Mouse (Mus musculus) CH12.LX (cell line): Measurements from ENCODE around the gene Fnbp1. TPM values are rescaled to one million over a fixed set of nuclear protein-coding genes. Genes with fewer than 3 reads are reported as not detected.
A peak's percentile ranks its signal among the peaks of the same experiment; 100 is the strongest.

Experiments
- DNase-seq: peaks from one replicate; pipeline ENCODE4 v3.0.0-alpha.2; 2013; ENCODE audit errors: extremely low read depth
- H3K27ac ChIP-seq: 2 replicates; pipeline ENCODE4 v1.5.1; 2012; ENCODE audit warnings: low read depth, mild to moderate bottlenecking, control low read depth, moderate library complexity; ENCODE audit not compliant: insufficient read depth
- H3K27me3 ChIP-seq: replicated peaks from 2 replicates; pipeline ENCODE3; 2012; ENCODE audit warnings: inconsistent platforms
- H3K36me3 ChIP-seq, 2 experiments: replicated peaks in 1 of 2; 2 replicates each; pipeline versions ENCODE3 to v1.6.1; 2012; ENCODE audit warnings: inconsistent platforms in 1 of 2, low read length in 1 of 2, mild to moderate bottlenecking in 1 of 2, mixed read lengths in 1 of 2, moderate library complexity in 1 of 2; ENCODE audit not compliant: control insufficient read depth in 1 of 2, insufficient read depth in 1 of 2
- H3K4me1 ChIP-seq, 2 experiments: 2 replicates each; pipeline ENCODE4 v1.6.1; 2012; ENCODE audit warnings: inconsistent platforms in 1 of 2, moderate library complexity in 1 of 2; ENCODE audit not compliant: insufficient read depth in 2 of 2, control insufficient read depth in 1 of 2
- H3K4me2 ChIP-seq: 2 replicates; pipeline ENCODE4 v1.6.1; 2012; ENCODE audit warnings: low read depth, mild to moderate bottlenecking, control low read depth; ENCODE audit not compliant: poor library complexity, insufficient read depth, severe bottlenecking
- H3K4me3 ChIP-seq, 3 experiments: fragments of 150-350 bp in 1 of 3; sonication (generic) in 1 of 3; replicated peaks in 1 of 3; 2 replicates each; pipeline versions ENCODE3 to v1.5.1; 2011 to 2012; ENCODE audit warnings: low read depth in 2 of 3, low read length in 2 of 3, mild to moderate bottlenecking in 2 of 3, moderate library complexity in 2 of 3, control low read depth in 1 of 3, improper control_type of control experiment in 1 of 3, inconsistent platforms in 1 of 3, mixed read lengths in 1 of 3; ENCODE audit not compliant: poor library complexity in 1 of 3
- H3K79me2 ChIP-seq: replicated peaks from 2 replicates; pipeline ENCODE4 v1.6.1; 2012; ENCODE audit warnings: mild to moderate bottlenecking, moderate library complexity; ENCODE audit not compliant: control insufficient read depth, poor library complexity, insufficient read depth, severe bottlenecking; ENCODE audit errors: extremely low read depth
- H3K9ac ChIP-seq: 2 replicates; pipeline ENCODE4 v1.6.1; 2012; ENCODE audit warnings: low read depth, mild to moderate bottlenecking, control low read depth, moderate library complexity; ENCODE audit not compliant: insufficient read depth
- H3K9me3 ChIP-seq: replicated peaks from 2 replicates; pipeline ENCODE3; 2012; ENCODE audit warnings: low read length, inconsistent platforms, mixed read lengths
- BHLHE40 ChIP-seq: IDR thresholded peaks from 2 replicates; pipeline ENCODE4 v1.6.1; 2011; ENCODE audit warnings: mild to moderate bottlenecking, low read depth, low read length, improper control_type of control experiment
- CHD1 ChIP-seq: IDR thresholded peaks from 2 replicates; pipeline ENCODE4 v1.6.1; 2012; ENCODE audit warnings: low read depth, low read length, improper control_type of control experiment, inconsistent platforms
- CTCF ChIP-seq, 2 experiments: IDR thresholded peaks in 1 of 2; conservative IDR thresholded peaks in 1 of 2; 2 replicates each; pipeline ENCODE4 v1.5.1; 2011 to 2012; ENCODE audit warnings: low read depth in 2 of 2, low read length in 2 of 2, improper control_type of control experiment in 1 of 2, inconsistent platforms in 1 of 2, mild to moderate bottlenecking in 1 of 2, moderate library complexity in 1 of 2
- EP300 ChIP-seq: IDR thresholded peaks from 2 replicates; pipeline ENCODE4 v1.6.1; 2011; ENCODE audit warnings: low read length, improper control_type of control experiment
- HCFC1 ChIP-seq: IDR thresholded peaks from 2 replicates; pipeline ENCODE4 v1.6.1; 2012; ENCODE audit warnings: low read depth, mild to moderate bottlenecking, inconsistent platforms, low read length, improper control_type of control experiment
- IRF4 ChIP-seq: IDR thresholded peaks from 2 replicates; pipeline ENCODE4 v1.6.1; 2014; ENCODE audit warnings: low read depth, mild to moderate bottlenecking, inconsistent platforms, low read length, improper control_type of control experiment
- JUN ChIP-seq: IDR thresholded peaks from 2 replicates; pipeline ENCODE4 v1.6.1; 2011; ENCODE audit warnings: low read depth, mild to moderate bottlenecking, low read length, improper control_type of control experiment, moderate library complexity; ENCODE audit not compliant: insufficient read depth
- KAT2A ChIP-seq: IDR thresholded peaks from 2 replicates; pipeline ENCODE4 v1.6.1; 2012; ENCODE audit warnings: low read length, improper control_type of control experiment, inconsistent platforms; ENCODE audit not compliant: insufficient replicate concordance
- MAFK ChIP-seq: IDR thresholded peaks from 2 replicates; pipeline ENCODE4 v1.6.1; 2011; ENCODE audit warnings: low read length, improper control_type of control experiment; ENCODE audit not compliant: insufficient replicate concordance
- MAX ChIP-seq: IDR thresholded peaks from 2 replicates; pipeline ENCODE4 v1.6.1; 2011; ENCODE audit warnings: low read length, improper control_type of control experiment
- MAZ ChIP-seq: IDR thresholded peaks from 2 replicates; pipeline ENCODE4 v1.6.1; 2012; ENCODE audit warnings: low read depth, mild to moderate bottlenecking, inconsistent platforms, low read length, improper control_type of control experiment, moderate library complexity
- MEF2A ChIP-seq: IDR thresholded peaks from 2 replicates; pipeline ENCODE4 v1.6.1; 2014; ENCODE audit warnings: low read depth, mild to moderate bottlenecking, inconsistent platforms, low read length, improper control_type of control experiment, borderline replicate concordance
- MXI1 ChIP-seq: IDR thresholded peaks from 2 replicates; pipeline ENCODE4 v1.6.1; 2011; ENCODE audit warnings: mild to moderate bottlenecking, low read depth, low read length, improper control_type of control experiment
- NELFE ChIP-seq: IDR thresholded peaks from 2 replicates; pipeline ENCODE4 v1.6.1; 2011; ENCODE audit warnings: low read depth, low read length, improper control_type of control experiment
- NRF1 ChIP-seq: IDR thresholded peaks from 2 replicates; pipeline ENCODE4 v1.6.1; 2014; ENCODE audit warnings: low read depth, mild to moderate bottlenecking, inconsistent platforms, low read length, improper control_type of control experiment, moderate library complexity
- PAX5 ChIP-seq: IDR thresholded peaks from 2 replicates; pipeline ENCODE4 v1.6.1; 2012; ENCODE audit warnings: low read length, inconsistent platforms, mixed read lengths
- POLR2A ChIP-seq: IDR thresholded peaks from 2 replicates; pipeline ENCODE4 v1.6.1; 2011; ENCODE audit warnings: low read depth, mild to moderate bottlenecking, improper control_type of control experiment, low read length
- POLR2AphosphoS2 ChIP-seq: IDR thresholded peaks from 2 replicates; pipeline ENCODE4 v1.6.1; 2011; ENCODE audit warnings: low read depth, low read length, improper control_type of control experiment
- RAD21 ChIP-seq: IDR thresholded peaks from 2 replicates; pipeline ENCODE4 v1.6.1; 2011; ENCODE audit warnings: low read depth, mild to moderate bottlenecking, low read length, improper control_type of control experiment, moderate library complexity
- RCOR1 ChIP-seq: conservative IDR thresholded peaks from 2 replicates; pipeline ENCODE4 v1.6.1; 2012; ENCODE audit warnings: low read depth, mild to moderate bottlenecking, inconsistent platforms, low read length, improper control_type of control experiment
- SIN3A ChIP-seq: IDR thresholded peaks from 2 replicates; pipeline ENCODE4 v1.6.1; 2012; ENCODE audit warnings: low read length, improper control_type of control experiment, inconsistent platforms
- SMC3 ChIP-seq: IDR thresholded peaks from 2 replicates; pipeline ENCODE4 v1.6.1; 2011; ENCODE audit warnings: low read depth, low read length, improper control_type of control experiment
- TCF12 ChIP-seq: IDR thresholded peaks from 2 replicates; pipeline ENCODE4 v1.6.1; 2014; ENCODE audit warnings: low read depth, mild to moderate bottlenecking, inconsistent platforms, low read length, improper control_type of control experiment
- USF2 ChIP-seq: conservative IDR thresholded peaks from 2 replicates; pipeline ENCODE4 v1.6.1; 2011; ENCODE audit warnings: low read depth, low read length, improper control_type of control experiment
- ZKSCAN1 ChIP-seq: IDR thresholded peaks from 2 replicates; pipeline ENCODE4 v1.6.1; 2012; ENCODE audit warnings: low read depth, inconsistent platforms, low read length, improper control_type of control experiment, borderline replicate concordance
- ZMIZ1 ChIP-seq: IDR thresholded peaks from 2 replicates; pipeline ENCODE4 v1.6.1; 2012; ENCODE audit warnings: low read depth, mild to moderate bottlenecking, inconsistent platforms, low read length, improper control_type of control experiment
- ZNF384 ChIP-seq: IDR thresholded peaks from 2 replicates; pipeline ENCODE4 v1.6.1; 2012; ENCODE audit warnings: low read depth, low read length, improper control_type of control experiment, inconsistent platforms
- dilution Hi-C: fragments of 300-500 bp; cut with MboI; formaldehyde crosslinking; loops from 2 replicates; pipeline ENCODE4 v1.14.3; 2020; ENCODE audit warnings: low sequenced_read_pairs; ENCODE audit not compliant: extremely low pct_unique_long_range_greater_than_20kb, extremely low pct_ligation_motif_present
- in situ Hi-C: fragments of 300-500 bp; cut with MboI; formaldehyde crosslinking; loops from 3 replicates; pipeline ENCODE4 v1.14.3; 2019; ENCODE audit warnings: low sequenced_read_pairs, low pct_ligation_motif_present, low pct_unique_long_range_greater_than_20kb, mixed read lengths
- polyA plus RNA-seq: library from polyadenylated mRNA; unstranded; fragments of >175 nt; gene quantifications from 2 replicates; pipeline ENCODE4 v1.2.1, GENCODE M21; 2012; ENCODE audit warnings: low read depth; ENCODE audit not compliant: insufficient read length
- total RNA-seq, 2 experiments: library from RNA; depleted of rRNA; stranded (reverse); fragments of 300-350 nt in 1 of 2; fragments of >200 nt in 1 of 2; gene quantifications; 2 replicates each; pipeline ENCODE4 v1.2.3; 2012 to 2014

The Fnbp1 gene
- total and polyA plus RNA-seq, 3 experiments: 29.6 to 133 (median 50.5) TPM

DNA sequence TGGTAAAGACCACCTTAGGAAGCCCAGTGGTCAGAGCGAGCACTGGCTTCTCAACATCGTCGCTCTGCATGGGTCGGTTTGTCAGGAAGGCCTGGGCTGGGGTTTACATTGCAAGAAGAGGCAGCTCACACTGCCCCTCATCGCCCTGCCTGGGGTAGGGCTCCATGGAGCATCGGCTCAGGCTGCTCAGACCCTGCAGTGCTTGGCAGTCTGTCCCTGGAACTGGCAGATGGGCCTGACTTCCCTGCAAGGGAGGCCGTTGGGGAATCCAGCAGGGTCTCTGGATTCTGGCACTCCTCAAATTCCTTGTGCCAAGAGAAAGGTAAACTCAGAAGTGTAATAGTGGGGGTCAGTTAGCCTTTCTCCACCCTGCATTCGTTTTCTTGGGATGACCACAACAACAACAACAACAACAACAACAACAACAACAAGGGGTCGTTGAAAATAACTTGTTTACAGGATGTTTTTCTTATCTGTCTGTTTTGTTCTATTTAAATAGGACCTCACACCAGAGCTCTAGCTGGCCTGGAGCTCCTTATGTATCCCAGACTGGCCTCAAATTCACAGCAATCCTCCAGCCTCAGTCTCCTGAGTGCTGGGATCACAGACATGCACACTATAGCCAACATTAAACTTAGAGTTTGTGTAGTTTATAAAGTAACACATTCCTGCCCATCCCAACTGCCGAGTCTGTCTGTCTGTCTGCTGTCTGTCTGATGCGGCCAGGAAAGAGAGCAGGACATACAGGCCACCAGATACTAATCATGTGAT, 75.6 kb downstream of the Fnbp1 start:
- Histone ChIP-seq H3K4me3 (no peak overlapping the region), H3K9me3 (peaks cover 13% of the 10 kb centered on the region), H3K4me2 (no peak overlapping the region), H3K27me3 (no peaks in the 10 kb centered on the region), H3K36me3 (peaks cover 27 to 70% of the 10 kb centered on the region in 2 experiments), H3K27ac (no peak overlapping the region), H3K79me2 (peaks cover 18% of the 10 kb centered on the region), H3K9ac (no peak overlapping the region), H3K4me1 (peaks cover 24 to 54% of the 10 kb centered on the region in 2 experiments)
- DNase-seq: no peak
- TF ChIP-seq USF2 (no peak), ZKSCAN1 (no peak), POLR2AphosphoS2 (0 out of 2 replicates have a peak, but pooled peaks have one; percentile 14), ZNF384 (no peak), NELFE (no peak), MAZ (no peak), PAX5 (no peak)
- in situ Hi-C loops (loop anchor here (25.0 kb wide), 1 partner anchor 396 kb away; the partner anchor contains the start of gene Ass1), dilution Hi-C loops (no loop called here)

DNA sequence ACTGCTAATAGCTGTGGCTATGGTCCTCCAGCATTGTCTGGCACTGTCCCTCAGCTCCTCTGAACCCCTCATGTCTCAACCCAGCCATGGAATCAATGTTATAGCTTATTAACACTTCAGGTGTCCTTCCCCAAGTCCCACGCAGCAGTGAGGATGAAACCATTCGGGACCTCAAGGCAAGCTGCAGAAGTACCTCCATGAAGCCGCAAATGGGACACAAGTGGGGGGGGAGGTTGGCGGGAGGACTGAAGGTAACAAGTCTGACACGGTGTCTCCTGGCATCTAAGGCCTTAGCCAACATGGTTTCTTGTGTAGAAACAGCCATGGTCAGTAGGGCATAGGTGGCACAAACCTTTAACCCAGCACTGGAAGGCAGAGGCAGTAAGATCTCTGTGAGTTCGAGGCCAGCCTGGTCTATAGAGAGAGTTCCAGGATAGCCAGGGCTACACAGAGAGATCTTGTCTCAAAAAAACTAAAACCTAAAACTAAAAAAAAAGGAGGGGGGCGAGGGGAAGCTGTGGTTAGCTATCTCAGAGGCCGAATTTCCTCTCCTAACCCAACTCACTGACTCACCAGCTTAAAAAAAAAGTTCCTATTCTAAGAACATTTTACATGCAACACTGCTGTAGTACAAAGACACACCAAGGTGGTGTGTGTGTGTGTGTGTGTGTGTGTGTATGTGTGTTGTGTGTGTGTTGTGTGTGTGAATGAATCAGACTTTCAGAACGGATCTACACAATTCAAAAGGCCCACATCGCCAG, 79.8 kb downstream of the Fnbp1 start:
- H3K9ac ChIP-seq: peak overlapping the region; percentile 65
- DNase-seq: peak; percentile 85
- H3K4me3 ChIP-seq: peak overlapping the region in 2 of 3 experiments; percentile 36 to 63
- H3K9me3 ChIP-seq: peaks cover 13% of the 10 kb centered on the region
- H3K27me3 ChIP-seq: no peaks in the 10 kb centered on the region
- peak overlapping the region; percentile 100 for H3K27ac ChIP-seq
- peaks cover 31 to 61% of the 10 kb centered on the region in 2 experiments for H3K36me3 ChIP-seq
- peaks cover 18 to 45% of the 10 kb centered on the region in 2 experiments for H3K4me1 ChIP-seq
- H3K79me2 ChIP-seq: peaks cover 9% of the 10 kb centered on the region
- dilution Hi-C loops (no loop called here), in situ Hi-C loops (loop anchor here (25.0 kb wide), 1 partner anchor 400 kb away; the partner anchor contains the start of gene Ass1)
- H3K4me2 ChIP-seq: peak overlapping the region; percentile 90
- TF ChIP-seq SIN3A (peak; percentile 90), BHLHE40 (peak; percentile 87), USF2 (no peak), SMC3 (peak; percentile 17), RAD21 (peak; percentile 20), MAFK (peak; percentile 83), POLR2AphosphoS2 (peak; percentile 62; the same call in 1 of the 2 replicates), KAT2A (0 out of 2 replicates have a peak, but pooled peaks have one; percentile 61), JUN (peak; percentile 93), POLR2A (no peak; the same call in 1 of the 2 replicates), NRF1 (no peak), CHD1 (peak; percentile 67; the same call in 1 of the 2 replicates), RCOR1 (peak; percentile 89; the same call in 1 of the 2 replicates), PAX5 (no peak), MAZ (peak; percentile 99), ZMIZ1 (peak; percentile 49), ZKSCAN1 (no peak; the same call in 1 of the 2 replicates), MEF2A (peak; percentile 98), IRF4 (peak; percentile 89), HCFC1 (0 out of 2 replicates have a peak, but pooled peaks have one; percentile 42), EP300 (peak; percentile 95), TCF12 (peak; percentile 93), MXI1 (peak; percentile 13; the same call in 1 of the 2 replicates), ZNF384 (peak; percentile 97), MAX (peak; percentile 87), CTCF (conservative IDR thresholded peaks at IDR 0.05 in 1 of 2, IDR thresholded peaks at IDR 0.05 in 1 of 2; ENCODE audit: low read depth in 2 of 2, low read length in 2 of 2) (no peak)
